Mouse (Mus musculus) heart, adult 2 months (tissue): ENCODE measurements at regions not wholly inside any gene's neighbourhood (a gene's known extent, or its start where the extent isn't known, plus 50 kb on each side); places are given as distances from the start of the nearest gene placed in this dataset.

Experiments used
- CTCF ChIP-seq: fragments of 200-600 bp; IDR thresholded peaks from 2 replicates; pipeline ENCODE4 v1.8.1; 2022; ENCODE audit warnings: antibody characterized with exemption, mild to moderate bottlenecking, moderate library complexity
- POLR2A ChIP-seq: fragments of 200-500 bp; IDR thresholded peaks from 2 replicates; pipeline ENCODE4 v1.6.1; 2011; ENCODE audit warnings: mild to moderate bottlenecking, low read depth, low read length, control low read depth; ENCODE audit not compliant: insufficient read depth

GRCm38 (mm10) chr8:12012769-12013168 lies 172.5 kb downstream of the Tex29 start:
- TF ChIP-seq CTCF = no peak
- TF ChIP-seq POLR2A = no peak
